Mouse (Mus musculus) T-helper 2 cell (primary cell): ENCODE data around the gene F3.
"Not testable (repeated sequence)": the region's sequence is repeated elsewhere in the genome, so short reads cannot be mapped to it uniquely, and the experiment has no call there.

Experiments
- in situ Hi-C: fragments of 300-600 bp; cut with MboI, MseI; formaldehyde crosslinking; loops from one replicate; pipeline ENCODE4 v1.15.1; 2025; ENCODE audit warnings: high pct_unique_total_duplicates

The F3 gene

GRCm38 (mm10) chr3:121737901-121738300 is 14.6 kb downstream of the F3 start:
- in situ Hi-C loops: loop anchor here (5.0 to 25.0 kb wide), 2 partner anchors 206 to 426 kb away; partner anchors contain the start of gene Slc44a3

DNA sequence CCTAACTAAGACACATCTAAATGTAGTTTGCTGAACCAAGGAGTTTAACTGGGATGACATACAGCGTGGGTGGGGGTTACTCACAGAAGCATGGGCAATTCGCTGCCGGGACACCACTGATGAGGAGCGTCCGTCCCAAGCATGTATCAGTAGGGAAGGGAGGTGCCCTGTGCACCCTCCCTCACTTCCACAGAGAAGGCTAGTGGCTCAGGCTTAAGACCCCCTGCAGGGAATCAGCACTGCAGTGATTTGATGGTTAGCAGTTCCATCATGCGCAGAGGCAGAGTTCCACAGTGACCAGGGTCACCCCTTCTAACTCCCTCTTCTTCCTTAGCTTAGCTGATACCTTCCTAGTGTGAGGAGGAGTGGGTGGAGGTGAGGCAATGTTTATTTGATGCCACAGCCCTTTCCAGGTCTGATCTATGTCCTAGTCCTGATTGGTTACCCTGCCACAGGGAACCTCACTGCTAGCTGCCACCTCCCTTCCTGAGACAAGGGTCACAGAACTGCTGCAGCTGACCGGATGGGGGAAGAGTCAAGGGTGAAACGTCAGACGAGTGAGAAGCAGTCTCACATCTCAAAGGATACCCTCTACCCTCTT is 15.5 kb downstream of the F3 start:
- in situ Hi-C loops: loop anchor here (5.0 to 25.0 kb wide), 2 partner anchors 207 to 427 kb away; partner anchors contain the start of gene Slc44a3

DNA sequence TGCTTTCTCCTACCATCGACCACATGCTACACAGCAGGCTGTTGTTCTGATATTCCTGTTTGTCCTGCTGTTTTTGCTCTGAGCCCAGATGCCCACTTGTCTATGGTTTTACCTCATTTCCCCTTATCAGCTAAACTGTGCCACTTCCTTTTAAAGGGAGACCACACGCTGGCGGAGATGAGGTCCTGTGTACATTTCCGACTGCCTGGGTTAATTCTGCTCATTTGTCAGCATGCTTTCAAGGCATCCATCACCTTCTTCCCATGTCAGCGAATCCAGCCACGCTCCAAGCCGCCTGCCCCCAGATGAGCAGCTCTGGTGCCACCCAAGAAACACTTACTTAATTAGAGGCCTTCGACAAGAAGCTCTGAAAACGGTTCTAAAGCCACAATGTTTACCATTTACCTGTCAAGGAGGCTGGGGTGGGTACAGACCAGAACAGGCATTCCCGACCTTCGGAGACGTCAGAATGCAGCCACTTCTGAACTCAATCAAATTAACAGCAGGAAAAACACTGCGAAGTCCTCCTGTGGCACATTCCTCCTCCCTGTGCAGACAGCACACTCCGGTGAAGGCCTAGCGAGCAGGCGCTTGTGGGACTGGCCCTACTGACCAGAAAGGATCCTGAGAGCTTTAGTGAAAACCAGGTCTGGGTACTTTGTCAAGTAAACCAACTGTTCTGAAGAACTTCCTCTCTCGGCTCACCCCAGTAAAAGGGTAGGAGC is 16.3 kb downstream of the F3 start:
- in situ Hi-C loops: loop anchor here (5.0 to 25.0 kb wide), 2 partner anchors 207 to 427 kb away; partner anchors contain the start of gene Slc44a3

GRCm38 (mm10) chr3:121741186-121741848 is 18.0 kb downstream of the F3 start:
- in situ Hi-C loops: loop anchor here (25.0 kb wide), 1 partner anchor 429 kb away; no protein-coding TSS in a partner anchor

DNA sequence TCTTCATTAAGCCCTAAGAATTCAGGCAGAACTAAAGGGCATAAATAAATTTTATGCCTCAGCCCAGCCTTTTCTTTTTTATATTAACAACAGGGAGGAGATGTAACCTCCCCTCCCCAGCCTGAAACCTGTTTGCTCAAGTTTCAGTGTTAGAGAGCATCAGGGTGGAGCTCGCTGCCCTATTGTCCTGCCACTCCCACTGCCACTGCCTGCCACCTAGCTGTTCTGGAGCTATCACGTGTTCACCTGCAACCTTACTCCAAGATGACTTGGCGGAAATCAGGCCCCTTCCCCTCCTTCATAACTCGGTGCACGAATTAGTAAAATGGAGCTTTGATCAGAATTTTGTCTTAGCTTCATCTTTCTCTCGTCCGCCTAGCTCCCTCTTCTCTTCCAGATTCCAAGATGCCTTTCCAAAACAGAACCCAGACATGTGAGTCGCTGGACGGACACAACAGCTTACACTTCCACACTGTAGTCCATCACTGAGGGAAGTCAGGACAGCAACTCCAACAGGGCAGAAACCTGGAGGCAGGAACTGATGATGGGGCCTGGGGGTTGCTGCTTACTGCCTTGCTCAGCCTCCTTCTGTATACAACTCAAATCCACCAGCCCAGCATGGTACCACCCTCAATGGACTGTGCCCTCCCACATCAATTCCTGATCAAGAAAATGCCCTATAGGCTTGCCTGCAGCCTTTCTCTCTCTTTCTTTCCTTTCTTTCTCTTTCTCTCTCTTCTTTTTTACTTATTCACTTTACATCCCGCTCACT is 31.2 kb downstream of the F3 start:
- in situ Hi-C loops: not testable (repeated sequence)

DNA sequence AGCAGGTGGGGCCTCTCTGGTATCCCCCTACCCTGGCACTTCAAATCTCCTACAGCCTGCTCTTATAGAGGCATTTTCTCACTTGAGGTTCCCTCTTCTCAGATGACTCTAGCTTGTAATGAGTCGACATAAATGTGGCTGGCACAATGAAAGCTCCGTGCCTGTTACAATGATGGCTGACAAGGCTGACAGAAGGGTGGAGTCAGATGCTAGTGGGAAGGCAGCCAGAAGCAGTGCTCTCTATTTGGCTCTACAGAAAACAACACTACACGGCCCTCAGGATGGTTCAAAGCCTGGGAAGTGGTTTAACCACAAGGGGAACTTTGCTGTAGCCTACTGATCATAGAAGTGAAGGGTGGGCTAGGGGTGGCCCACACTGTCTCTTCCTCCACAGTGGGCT is 31.8 kb downstream of the F3 start:
- in situ Hi-C loops: no loop called here

DNA sequence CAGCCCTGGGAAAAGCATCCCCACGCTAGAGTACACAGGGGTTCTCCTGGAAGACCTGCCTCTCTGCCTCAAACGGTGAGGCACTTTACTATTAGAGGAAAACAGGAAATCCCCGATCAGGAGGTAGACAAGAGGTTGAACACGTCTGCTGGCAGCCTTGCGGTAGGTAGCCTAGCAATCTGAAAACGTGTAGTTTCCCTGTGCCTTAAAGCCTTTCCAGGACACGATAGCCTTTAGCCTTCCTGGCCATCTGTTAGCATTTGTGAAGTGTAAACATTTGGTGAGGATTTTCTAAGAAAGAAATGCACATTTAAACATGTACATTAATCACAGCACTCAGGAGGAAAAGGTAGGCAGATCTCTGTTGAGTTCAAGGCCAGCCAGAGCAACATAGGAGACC is 35.0 kb downstream of the F3 start:
- in situ Hi-C loops: no loop called here

DNA sequence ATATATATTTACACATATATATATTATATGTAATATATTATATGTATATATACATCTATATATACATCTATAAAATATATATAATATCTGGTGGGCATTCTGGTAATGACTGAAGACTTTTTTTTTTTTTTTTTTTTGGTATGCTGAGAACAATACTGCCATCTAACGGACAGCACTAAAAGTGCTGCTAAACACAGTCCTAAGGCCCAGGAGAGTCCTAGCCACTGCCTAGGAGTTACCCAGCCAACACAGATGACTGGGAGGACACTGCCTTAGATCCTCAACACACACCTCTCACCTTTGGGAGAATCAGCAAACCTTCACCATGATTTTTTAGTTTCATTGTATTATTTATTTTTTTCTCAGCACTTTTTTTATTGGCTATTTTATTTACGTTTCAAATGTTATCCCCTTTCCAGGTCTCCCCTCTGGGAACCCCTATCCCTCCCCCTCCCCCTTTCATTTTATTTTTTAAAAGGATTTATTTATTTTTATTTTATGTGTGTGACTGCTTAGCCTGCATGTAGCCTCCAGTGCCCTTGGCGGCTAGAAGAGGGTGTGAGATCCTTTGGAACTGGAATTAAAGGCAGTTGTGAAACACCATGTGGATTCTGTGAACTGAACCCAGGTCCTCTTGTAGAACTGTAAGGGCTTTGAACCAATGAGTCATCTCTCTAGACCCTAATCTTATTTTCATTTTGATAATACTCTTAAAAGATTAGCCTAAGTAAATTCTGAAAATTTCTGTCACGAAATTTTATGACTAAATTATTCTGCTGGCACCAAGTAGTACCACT is 38.9 kb downstream of the F3 start:
- in situ Hi-C loops: no loop called here

GRCm38 (mm10) chr3:121766048-121766447 is 42.7 kb downstream of the F3 start:
- in situ Hi-C loops: no loop called here

DNA sequence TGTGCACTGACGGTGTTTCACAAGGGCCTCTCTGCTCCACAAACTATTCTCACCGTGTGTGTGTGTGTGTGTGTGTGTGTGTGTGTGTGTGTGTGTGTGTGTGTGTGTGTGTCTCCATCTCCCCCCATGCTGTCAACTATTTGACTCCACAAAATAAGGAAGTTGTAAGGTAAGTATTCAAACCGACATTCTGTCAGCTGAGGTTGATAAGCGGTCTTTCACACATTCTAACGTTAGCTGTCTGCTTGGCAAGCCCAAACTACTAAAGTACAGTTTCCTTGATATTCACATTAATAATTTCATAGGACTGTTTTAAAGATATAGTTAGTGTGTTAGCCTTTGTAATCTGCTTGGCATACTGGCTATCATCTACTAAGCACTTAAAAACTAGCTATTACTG is 43.5 kb downstream of the F3 start:
- in situ Hi-C loops: no loop called here

GRCm38 (mm10) chr3:121768770-121769169 is 45.4 kb downstream of the F3 start:
- in situ Hi-C loops: no loop called here

DNA sequence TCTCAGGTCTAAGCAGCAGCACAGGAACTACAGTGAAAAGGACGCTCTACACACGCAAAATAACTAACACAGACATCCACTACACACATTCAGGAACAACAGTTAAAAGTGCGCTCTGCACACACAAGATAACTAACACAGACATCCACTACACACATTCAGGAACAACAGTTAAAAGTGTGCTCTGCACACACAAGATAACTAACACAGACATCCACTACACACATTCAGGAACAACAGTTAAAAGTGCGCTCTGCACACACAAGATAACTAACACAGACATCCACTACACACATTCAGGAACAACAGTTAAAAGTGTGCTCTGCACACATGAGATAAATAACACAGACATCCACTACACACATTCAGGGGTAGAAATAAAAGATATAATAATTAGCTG is 50.0 kb downstream of the F3 start:
- in situ Hi-C loops: not testable (repeated sequence)

GRCm38 (mm10) chr3:121777943-121778342 is 54.6 kb downstream of the F3 start:
- in situ Hi-C loops: no loop called here

GRCm38 (mm10) chr3:121783020-121783419 is 59.7 kb downstream of the F3 start:
- in situ Hi-C loops: no loop called here
